Mouse (Mus musculus) thymus, postnatal 10 days (tissue): ENCODE measurements around the gene Plcb4.
"Not testable (repeated sequence)": the region's sequence is repeated elsewhere in the genome, so short reads cannot be mapped to it uniquely, and the experiment has no call there.

Experiments used
- DNase-seq, 2 experiments: peaks; one replicate each; pipeline ENCODE4 v3.0.0; 2021; ENCODE audit warnings: low spot score in 2 of 2

The Plcb4 gene

GRCm38 (mm10) chr2:135890083-135890482 lies 231.3 kb downstream of the Plcb4 start:
- DNase-seq: no peak

- DNase-seq: no peak
Measured at GRCm38 (mm10) chr2:135891097-135891496, 232.3 kb downstream of the Plcb4 start.

- DNase-seq: no peak
Measured at GRCm38 (mm10) chr2:135891686-135892085, 232.9 kb downstream of the Plcb4 start.

GRCm38 (mm10) chr2:135894582-135894981 lies 235.8 kb downstream of the Plcb4 start:
- DNase-seq: no peak

GRCm38 (mm10) chr2:135898025-135898424 lies 239.2 kb downstream of the Plcb4 start:
- DNase-seq: no peak

GRCm38 (mm10) chr2:135899931-135900330 lies 241.1 kb downstream of the Plcb4 start:
- DNase-seq: not testable (repeated sequence)

GRCm38 (mm10) chr2:135901015-135901414 lies 242.2 kb downstream of the Plcb4 start:
- no peak for DNase-seq

- DNase-seq: no peak
Measured at GRCm38 (mm10) chr2:135904262-135904661, 245.5 kb downstream of the Plcb4 start.

GRCm38 (mm10) chr2:135904791-135905190 lies 246.0 kb downstream of the Plcb4 start:
- no peak for DNase-seq

GRCm38 (mm10) chr2:135914343-135915261 lies 255.8 kb downstream of the Plcb4 start:
- DNase-seq: no peak

GRCm38 (mm10) chr2:135915928-135916327 lies 257.1 kb downstream of the Plcb4 start:
- DNase-seq: no peak

- no peak for DNase-seq
Measured at GRCm38 (mm10) chr2:135917000-135917399, 258.2 kb downstream of the Plcb4 start.

GRCm38 (mm10) chr2:135918116-135918515 lies 259.3 kb downstream of the Plcb4 start:
- DNase-seq: no peak

- no peak for DNase-seq
Measured at GRCm38 (mm10) chr2:135919641-135920040, 260.8 kb downstream of the Plcb4 start.

- no peak for DNase-seq
Measured at GRCm38 (mm10) chr2:135926660-135927343, 268.0 kb downstream of the Plcb4 start.

GRCm38 (mm10) chr2:135929021-135929720 lies 270.4 kb downstream of the Plcb4 start:
- DNase-seq: no peak

GRCm38 (mm10) chr2:135930696-135931095 lies 271.9 kb downstream of the Plcb4 start:
- DNase-seq: no peak

- no peak for DNase-seq
Measured at GRCm38 (mm10) chr2:135932569-135932968, 273.8 kb downstream of the Plcb4 start.

GRCm38 (mm10) chr2:135936376-135936775 lies 277.6 kb downstream of the Plcb4 start:
- no peak for DNase-seq

- DNase-seq: no peak
Measured at GRCm38 (mm10) chr2:135937646-135938045, 278.8 kb downstream of the Plcb4 start.

- DNase-seq: no peak
Measured at GRCm38 (mm10) chr2:135939933-135940332, 281.1 kb downstream of the Plcb4 start.

GRCm38 (mm10) chr2:135947839-135948238 lies 289.0 kb downstream of the Plcb4 start:
- no peak for DNase-seq
